Mouse (Mus musculus): Measurements from ENCODE around the gene Poc1a. TPM values are rescaled to one million over a fixed set of nuclear protein-coding genes. Genes with fewer than 3 reads are reported as not detected.

Poc1a gene
- total RNA-seq, 2 experiments from 2014 or later = 11.7 to 13.0 TPM

- DNase-seq (ENCODE audit: extremely low spot score in 1 of 2, low spot score in 1 of 2) = peak; percentile 76 to 78
Measured at GRCm38 (mm10) chr9:106300176-106300803, 19.4 kb downstream of the Poc1a start.

DNA sequence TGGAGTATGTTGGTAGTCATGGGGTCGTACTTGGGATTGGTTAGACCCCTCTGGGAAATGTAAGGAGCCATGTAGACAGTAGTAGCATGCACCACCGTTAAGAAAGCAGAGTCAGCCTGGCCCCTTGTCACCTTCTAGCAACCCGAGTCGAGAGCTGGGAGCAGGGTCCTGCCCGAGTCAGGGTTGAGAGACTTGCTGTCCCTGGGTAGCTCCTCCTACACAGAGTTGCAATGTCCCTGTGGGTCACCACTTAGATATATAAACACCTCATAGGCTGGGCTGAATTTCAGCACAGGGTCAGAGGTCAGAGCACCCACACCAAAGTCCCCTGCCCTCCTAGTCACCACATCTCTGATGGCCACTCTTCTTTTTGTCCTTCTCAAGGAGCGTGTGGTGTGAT, 20.1 kb downstream of the Poc1a start:
- no peak for DNase-seq (ENCODE audit: extremely low spot score in 1 of 2, low spot score in 1 of 2)

- DNase-seq (ENCODE audit: extremely low spot score in 1 of 2, low spot score in 1 of 2) = no peak
Measured at GRCm38 (mm10) chr9:106301446-106302080, 20.7 kb downstream of the Poc1a start.

GRCm38 (mm10) chr9:106302446-106303150, 21.7 kb downstream of the Poc1a start:
- no peak for DNase-seq (ENCODE audit: extremely low spot score in 1 of 2, low spot score in 1 of 2)

DNA sequence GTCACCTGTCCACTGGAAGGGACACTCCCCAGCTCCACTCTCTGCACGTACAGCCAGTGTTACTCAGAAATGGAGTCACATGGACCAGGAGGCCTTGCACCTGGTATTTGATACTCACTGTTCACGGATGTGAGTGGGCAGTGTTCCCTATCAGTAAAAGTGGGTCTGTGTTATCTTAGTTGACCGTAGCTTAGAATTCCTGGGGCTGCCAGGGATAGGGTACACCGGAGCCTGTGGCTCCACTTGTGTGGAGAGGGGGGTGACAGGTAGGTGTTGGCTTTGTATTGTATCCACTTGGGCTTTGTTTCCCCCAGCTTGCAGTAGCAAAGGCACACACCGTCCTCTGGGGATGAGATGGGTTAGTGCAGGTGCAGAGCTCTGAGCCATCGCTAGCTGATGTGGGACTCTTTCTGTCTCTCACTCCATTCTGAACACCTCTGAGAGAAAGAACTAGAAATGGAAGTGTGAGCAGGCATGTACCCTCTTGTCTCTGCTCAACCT, 22.6 kb downstream of the Poc1a start:
- DNase-seq (ENCODE audit: extremely low spot score in 1 of 2, low spot score in 1 of 2) = no peak

DNA sequence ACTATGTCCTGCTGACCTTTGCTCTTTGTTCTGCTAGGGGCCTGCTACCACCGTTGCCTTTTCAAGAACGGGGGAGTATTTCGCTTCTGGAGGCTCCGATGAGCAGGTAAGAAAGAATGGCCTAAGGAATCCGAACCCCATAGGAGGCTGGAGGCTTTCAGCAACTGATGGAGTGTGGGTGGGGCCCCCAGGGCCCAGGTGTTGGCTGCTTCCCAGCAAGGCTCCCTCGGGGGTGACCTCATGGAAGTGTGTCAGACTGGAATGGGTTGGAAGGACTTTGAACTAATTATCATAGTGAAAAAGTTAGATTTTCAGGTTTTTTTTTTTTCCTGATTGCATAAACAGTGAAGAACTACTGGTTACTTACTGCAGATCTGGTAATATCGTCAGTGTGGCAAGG, 24.4 kb downstream of the Poc1a start:
- DNase-seq (ENCODE audit: extremely low spot score in 1 of 2, low spot score in 1 of 2) = no peak

DNA sequence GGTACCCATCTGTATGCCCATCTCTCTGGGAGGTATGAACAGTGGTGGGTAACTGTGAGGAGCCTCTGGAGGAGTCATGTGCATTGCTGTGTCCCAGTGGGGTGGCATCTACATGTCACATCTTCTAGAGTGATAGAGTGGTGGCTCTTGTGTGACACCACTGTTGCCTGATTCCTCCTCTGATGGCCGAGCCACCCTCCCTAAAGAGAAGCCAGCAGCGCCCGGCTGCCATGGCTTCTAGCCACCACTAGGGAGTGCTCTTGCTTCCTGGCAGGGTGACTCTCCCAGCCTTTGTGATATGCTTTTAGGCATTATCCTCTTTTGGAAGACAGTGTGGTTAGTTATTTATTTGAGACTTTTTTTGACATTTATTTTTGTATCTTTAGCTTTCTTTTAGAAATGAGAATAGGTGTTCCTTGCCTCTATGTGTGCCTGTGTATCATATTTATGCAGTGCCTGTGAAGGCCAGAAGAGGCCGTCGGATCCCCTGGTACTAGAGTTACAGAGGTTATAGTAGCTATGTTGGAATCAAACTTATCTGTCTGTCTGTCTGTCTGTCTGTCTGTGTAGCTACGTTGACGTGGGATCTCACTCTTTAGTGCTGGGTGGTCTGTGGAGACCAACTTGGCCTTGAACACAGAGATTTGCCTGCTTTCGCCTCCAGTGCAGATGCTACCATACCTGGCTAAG, 25.9 kb downstream of the Poc1a start:
- DNase-seq (ENCODE audit: extremely low spot score in 1 of 2, low spot score in 1 of 2) = peak; percentile 65 to 87

- DNase-seq (ENCODE audit: extremely low spot score in 1 of 2, low spot score in 1 of 2) = no peak
Measured at GRCm38 (mm10) chr9:106308151-106308550, 27.3 kb downstream of the Poc1a start.

- DNase-seq (ENCODE audit: extremely low spot score in 1 of 2, low spot score in 1 of 2) = no peak
Measured at GRCm38 (mm10) chr9:106308555-106308954, 27.7 kb downstream of the Poc1a start.

GRCm38 (mm10) chr9:106308983-106309382, 28.1 kb downstream of the Poc1a start:
- no peak for DNase-seq (ENCODE audit: extremely low spot score in 1 of 2, low spot score in 1 of 2)

DNA sequence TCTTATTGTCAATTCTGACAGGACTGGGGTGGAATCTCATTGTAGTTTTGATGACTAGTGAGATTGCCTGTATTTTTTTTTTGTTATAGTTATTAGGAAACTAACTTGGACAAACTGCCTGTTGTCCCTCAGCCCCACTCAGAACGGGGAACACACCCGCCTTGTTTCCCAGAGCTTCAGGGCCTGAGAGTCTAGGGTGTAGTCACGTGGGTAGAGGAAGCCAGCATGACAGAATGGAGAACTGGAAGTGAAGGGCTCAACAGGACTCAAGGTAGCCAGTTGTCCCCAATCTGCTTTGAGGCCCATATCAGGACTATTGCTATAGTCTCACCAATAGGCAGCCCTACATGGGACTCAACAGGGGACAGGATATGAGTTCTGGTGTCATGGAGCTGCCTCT, 29.0 kb downstream of the Poc1a start:
- DNase-seq (ENCODE audit: extremely low spot score in 1 of 2, low spot score in 1 of 2) = no peak

- DNase-seq (ENCODE audit: extremely low spot score in 1 of 2, low spot score in 1 of 2) = no peak
Measured at GRCm38 (mm10) chr9:106311625-106312191, 30.8 kb downstream of the Poc1a start.

DNA sequence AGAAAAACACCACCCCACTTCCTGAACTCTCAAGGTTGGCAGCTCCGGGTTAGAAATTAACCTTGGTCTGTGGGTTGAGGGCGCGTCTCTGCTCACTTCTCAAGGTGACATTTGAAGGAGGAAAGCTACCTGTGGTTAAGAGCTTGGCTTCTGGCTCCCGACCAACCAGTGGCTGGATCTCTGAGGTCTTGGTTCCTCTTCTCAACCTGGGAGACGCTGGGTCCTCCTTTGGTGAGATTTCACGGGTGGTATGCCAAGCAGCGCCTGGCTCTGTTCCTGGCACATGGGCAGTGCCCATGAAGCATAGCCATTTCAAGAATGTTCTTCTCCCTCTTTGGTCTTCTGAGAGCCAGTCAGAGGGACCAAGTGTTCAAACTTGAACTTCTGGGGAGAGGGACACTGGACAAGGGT, 32.1 kb downstream of the Poc1a start:
- DNase-seq (ENCODE audit: extremely low spot score in 1 of 2, low spot score in 1 of 2) = no peak

GRCm38 (mm10) chr9:106314196-106314595, 33.3 kb downstream of the Poc1a start:
- DNase-seq (ENCODE audit: extremely low spot score in 1 of 2, low spot score in 1 of 2) = no peak

DNA sequence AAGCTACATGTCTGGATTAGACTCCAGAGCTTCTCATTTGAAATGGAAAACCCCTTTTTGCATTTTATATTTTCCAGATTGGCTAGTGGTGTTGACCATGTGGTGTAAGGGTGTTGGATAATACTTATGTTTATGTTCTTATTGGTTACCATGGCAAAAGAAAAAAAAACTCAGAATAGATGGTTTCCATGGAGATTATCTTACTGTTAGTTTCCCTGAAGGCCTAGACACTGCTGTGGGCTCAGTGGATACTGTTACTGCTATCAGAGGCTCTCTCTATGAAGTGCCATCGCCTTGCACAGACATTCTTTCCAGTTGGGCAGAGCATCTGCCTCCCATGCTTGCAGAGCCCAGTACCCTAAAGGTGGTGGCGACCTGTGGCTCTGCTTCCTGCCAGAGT, 37.2 kb downstream of the Poc1a start:
- DNase-seq (ENCODE audit: extremely low spot score in 1 of 2, low spot score in 1 of 2) = no peak

DNA sequence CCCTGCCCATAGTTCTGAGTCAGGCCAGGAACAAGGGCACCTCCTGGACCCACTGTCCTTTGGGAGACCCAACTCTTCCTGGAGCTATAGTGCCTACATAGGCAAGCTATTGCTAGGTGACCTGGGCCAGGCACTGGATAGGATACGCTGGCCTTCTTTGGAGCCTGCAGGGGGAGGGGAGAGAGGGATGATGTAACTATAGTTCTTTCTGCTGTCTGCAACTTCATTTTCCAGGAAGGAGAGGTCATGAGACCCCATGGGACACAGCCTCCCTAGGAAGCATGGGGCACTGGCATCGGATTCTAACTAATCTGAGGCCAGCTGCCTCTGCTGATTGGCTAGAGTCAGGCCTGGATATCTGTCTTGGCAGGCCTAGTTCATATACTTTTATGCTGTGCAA, 38.2 kb downstream of the Poc1a start:
- no peak for DNase-seq (ENCODE audit: extremely low spot score in 1 of 2, low spot score in 1 of 2)

GRCm38 (mm10) chr9:106322497-106322896, 41.6 kb downstream of the Poc1a start:
- no peak for DNase-seq (ENCODE audit: extremely low spot score in 1 of 2, low spot score in 1 of 2)

DNA sequence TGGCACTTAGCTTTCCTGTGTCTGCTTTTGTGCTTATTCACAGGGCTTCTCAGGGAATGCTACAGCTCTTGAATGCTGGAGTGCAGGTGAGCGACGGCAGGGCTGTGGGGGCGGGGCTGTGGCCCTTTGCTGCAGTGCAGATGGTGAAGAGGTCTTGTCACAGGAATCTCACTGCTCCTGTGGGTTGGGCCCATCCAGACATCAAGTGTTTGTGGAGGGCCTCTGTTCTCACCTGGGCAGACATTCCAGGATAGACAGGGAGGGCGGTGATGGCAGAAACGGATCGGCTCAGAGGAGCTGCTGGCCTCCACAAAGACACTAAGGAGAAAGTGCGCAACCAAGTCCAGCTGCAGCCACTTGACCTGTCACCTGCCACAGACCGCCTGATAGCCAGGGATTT, 45.4 kb downstream of the Poc1a start:
- DNase-seq (ENCODE audit: extremely low spot score in 1 of 2, low spot score in 1 of 2) = no peak

DNA sequence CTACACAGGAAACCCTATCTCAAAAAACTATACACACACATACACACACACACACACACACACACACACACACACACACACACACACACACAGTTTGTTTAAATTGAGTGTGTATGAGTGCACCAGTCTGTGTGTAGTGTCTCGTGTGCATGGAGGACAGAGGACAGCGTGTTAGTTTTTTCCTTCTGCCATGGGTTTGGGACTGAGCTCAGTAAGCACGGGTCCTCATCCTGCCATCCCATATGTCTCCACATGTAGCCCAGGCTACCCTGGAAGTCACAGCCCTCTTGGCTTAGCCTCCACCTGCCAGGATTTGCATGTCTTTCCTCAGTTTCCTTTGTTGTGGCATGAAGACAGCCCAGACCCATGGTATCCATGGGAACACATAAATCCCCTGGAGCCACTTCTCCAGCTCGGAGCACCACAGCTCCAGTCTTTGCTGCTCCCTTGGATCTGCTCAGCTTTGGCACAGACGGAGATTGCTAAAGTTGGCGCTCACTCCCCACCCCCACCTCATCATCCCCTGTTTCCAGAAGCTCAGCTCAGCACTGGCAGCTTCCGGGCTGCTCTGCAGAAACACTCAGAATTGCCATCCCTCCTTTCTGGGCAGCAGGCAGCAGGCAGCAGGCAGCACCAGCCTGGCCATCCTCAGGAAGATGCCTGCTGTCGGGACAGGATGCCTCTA, 46.4 kb downstream of the Poc1a start:
- DNase-seq (ENCODE audit: extremely low spot score in 1 of 2, low spot score in 1 of 2) = peak in 1 of 2 experiments; percentile 50

- no peak for DNase-seq (ENCODE audit: extremely low spot score in 1 of 2, low spot score in 1 of 2)
Measured at GRCm38 (mm10) chr9:106328068-106328610, 47.3 kb downstream of the Poc1a start.
